Comparison of ENCODE assay signal across 22 mouse cellular contexts in the genomic region with DNA sequence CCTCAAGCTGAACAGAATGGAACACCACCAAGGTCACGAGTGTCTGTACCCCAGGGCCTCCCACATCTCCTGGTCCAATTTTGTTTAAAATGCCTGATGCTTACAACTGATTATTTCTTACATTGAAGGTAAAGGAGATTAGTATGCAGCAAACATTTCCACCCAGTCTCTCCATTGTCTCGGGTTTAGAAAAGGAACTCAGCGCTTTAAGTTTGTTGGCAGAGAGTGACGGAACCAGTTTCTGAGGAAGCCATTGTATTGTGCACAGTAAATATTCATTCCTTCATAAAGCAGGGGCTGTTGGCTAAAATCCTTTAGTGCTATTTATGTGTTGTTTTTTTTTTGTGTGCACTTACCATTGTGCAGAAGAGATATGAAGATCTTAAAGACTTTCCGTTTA. TPM values are rescaled to one million over a fixed set of nuclear protein-coding genes. Genes with fewer than 3 reads are reported as not detected.
DNase-seq lines count a peak whose midpoint lies in the region; ATAC-seq and TF ChIP-seq lines count a peak whose summit lies in the region.
"Had no signal": no experiment of that assay in that cellular context is flagged by ENCODE, and none has a peak within 500 bp of the region (broad histone marks: within the 10 kb centered on the region; RNA-seq: fewer than 3 reads in every experiment).

No protein-coding gene starts in this region.

- peaks cover 15% of the 10 kb centered on the region for H3K4me1 ChIP-seq in lung, embryonic 15.5 days
- peaks cover 13% of the 10 kb centered on the region for H3K4me1 ChIP-seq in forebrain, embryonic 15.5 days
- no peaks in the 10 kb centered on the region; the same call in 1 of the 2 replicates for H3K4me1 ChIP-seq in hindbrain, embryonic 12.5 days
- 0 out of 2 replicates have a peak, but pooled peaks cover 2% of the 10 kb centered on the region for H3K4me1 ChIP-seq in small intestine, adult 2 months (ENCODE audit: control insufficient read depth, insufficient read depth, insufficient read length, low read length)
- H3K4me1 ChIP-seq: embryonic facial prominence, embryonic 12.5 days had no signal

- no peak for TF ChIP-seq CTCF in small intestine, adult 2 months (IDR thresholded peaks at IDR 0.05; ENCODE audit: extremely low read depth, insufficient read length, insufficient replicate concordance, low read depth, low read length)

- ATAC-seq in lung, embryonic 15.5 days (ENCODE audit: borderline replicate concordance, extremely low read depth, low FRiP score, low TSS enrichment) = no peak
- ATAC-seq in forebrain, embryonic 15.5 days (replicated peaks) = no peak
- ATAC-seq in hindbrain, embryonic 12.5 days (ENCODE audit: low FRiP score) = no peak
- no peak for ATAC-seq in erythroid progenitor cell, adult 5-6 weeks (replicated peaks; ENCODE audit: low FRiP score, poor library complexity, severe bottlenecking)
- ATAC-seq: CD4-positive, CD25-positive, alpha-beta regulatory T cell, adult 4 months had no signal

- H3K36me3 ChIP-seq in lung, embryonic 15.5 days = peaks cover 49% of the 10 kb centered on the region
- peaks cover 18% of the 10 kb centered on the region for H3K36me3 ChIP-seq in forebrain, embryonic 15.5 days
- peaks cover 15% of the 10 kb centered on the region for H3K36me3 ChIP-seq in hindbrain, embryonic 12.5 days
- peaks cover 34% of the 10 kb centered on the region for H3K36me3 ChIP-seq in small intestine, adult 2 months (ENCODE audit: control insufficient read depth, insufficient read depth, low read length)

- no peak overlapping the region for H3K9ac ChIP-seq in lung, embryonic 15.5 days
- no peak overlapping the region for H3K9ac ChIP-seq in forebrain, embryonic 15.5 days (replicated peaks)
- H3K9ac ChIP-seq in hindbrain, embryonic 12.5 days = no peak overlapping the region
- H3K9ac ChIP-seq: embryonic facial prominence, embryonic 12.5 days; heart, embryonic 12.5 days; limb, embryonic 12.5 days; neural tube, embryonic 12.5 days had no signal

- TF ChIP-seq POLR2A in small intestine, adult 2 months (IDR thresholded peaks at IDR 0.05; ENCODE audit: low read depth, low read length) = no peak

- 64% methylated on average over 5 of the region's 5 CpGs for WGBS in lung, embryonic 15.5 days
- 14% methylated on average over 5 of the region's 5 CpGs for WGBS in forebrain, embryonic 15.5 days
- WGBS in hindbrain, embryonic 12.5 days = 65% methylated on average over 5 of the region's 5 CpGs
- 81% methylated on average over 5 of the region's 5 CpGs for WGBS in small intestine, adult 2 months

- H3K4me3 ChIP-seq in lung, embryonic 15.5 days = no peak overlapping the region
- no peak overlapping the region for H3K4me3 ChIP-seq in forebrain, embryonic 15.5 days
- no peak overlapping the region for H3K4me3 ChIP-seq in hindbrain, embryonic 12.5 days
- H3K4me3 ChIP-seq in small intestine, adult 2 months (ENCODE audit: low read depth, low read length) = no peak overlapping the region
- H3K4me3 ChIP-seq: embryonic facial prominence, embryonic 12.5 days; heart, embryonic 12.5 days; limb, embryonic 12.5 days; neural tube, embryonic 12.5 days had no signal

- H3K9me3 ChIP-seq in lung, embryonic 15.5 days = no peaks in the 10 kb centered on the region
- no peaks in the 10 kb centered on the region for H3K9me3 ChIP-seq in forebrain, embryonic 15.5 days
- no peaks in the 10 kb centered on the region for H3K9me3 ChIP-seq in hindbrain, embryonic 12.5 days (replicated peaks)
- H3K9me3 ChIP-seq: embryonic facial prominence, embryonic 12.5 days; heart, embryonic 12.5 days; limb, embryonic 12.5 days; neural tube, embryonic 12.5 days had no signal

- no peaks in the 10 kb centered on the region for H3K27me3 ChIP-seq in lung, embryonic 15.5 days
- H3K27me3 ChIP-seq in forebrain, embryonic 15.5 days = no peaks in the 10 kb centered on the region
- H3K27me3 ChIP-seq in hindbrain, embryonic 12.5 days = no peaks in the 10 kb centered on the region
- no peaks in the 10 kb centered on the region for H3K27me3 ChIP-seq in small intestine, adult 2 months (ENCODE audit: control insufficient read depth, insufficient read depth, low read length)
- H3K27me3 ChIP-seq: embryonic facial prominence, embryonic 12.5 days; heart, embryonic 12.5 days; limb, embryonic 12.5 days; neural tube, embryonic 12.5 days had no signal

- no peak for DNase-seq in lung, postnatal 14 days
- no peak for DNase-seq in urinary bladder, adult 18-20 months (ENCODE audit: low spot score in 2 of 2)
- DNase-seq: adrenal gland, postnatal 36 days; cerebellum, postnatal 36 days had no signal

- H3K27ac ChIP-seq in lung, embryonic 15.5 days = peak overlapping the region; percentile 56
- peak overlapping the region; percentile 66 for H3K27ac ChIP-seq in forebrain, embryonic 15.5 days (replicated peaks)
- H3K27ac ChIP-seq in hindbrain, embryonic 12.5 days = peak overlapping the region; percentile 55
- H3K27ac ChIP-seq in small intestine, adult 2 months (ENCODE audit: insufficient read depth, low read depth, low read length) = peak overlapping the region; percentile 46; the same call in 1 of the 2 replicates
- H3K27ac ChIP-seq: limb, embryonic 12.5 days; neural tube, embryonic 12.5 days had no signal

- no peak overlapping the region for H3K4me2 ChIP-seq in lung, embryonic 15.5 days
- H3K4me2 ChIP-seq in forebrain, embryonic 15.5 days (replicated peaks) = no peak overlapping the region
- H3K4me2 ChIP-seq in hindbrain, embryonic 12.5 days (replicated peaks) = no peak overlapping the region
- H3K4me2 ChIP-seq: embryonic facial prominence, embryonic 12.5 days; heart, embryonic 12.5 days; limb, embryonic 12.5 days; neural tube, embryonic 12.5 days had no signal

RNA-seq across cellular contexts. Expression of gene Gm17364, which starts 47.0 kb away (rescaled TPM):
- polyA plus RNA-seq in lung, embryonic 15.5 days (2015; fragmentation: Nextera tagmentation; extraction: Ambion mirVana) = not detected in 2 replicates
- not detected in 2 replicates for polyA plus RNA-seq in forebrain, embryonic 15.5 days (2015; fragmentation: Nextera tagmentation; extraction: Ambion mirVana)
- polyA plus RNA-seq in hindbrain, embryonic 12.5 days (2016; fragmentation: Nextera tagmentation; extraction: Ambion mirVana) = not detected in 2 replicates
- polyA plus RNA-seq in small intestine, adult 2 months (2012; rRNA removed) = not detected in 2 replicates
- not detected in 2 replicates for total RNA-seq in erythroid progenitor cell, adult 5-6 weeks (2015; ENCODE audit: low replicate concordance)
- not detected in 2 replicates for total RNA-seq in erythroid progenitor cell, adult 5-6 weeks (2017; ENCODE audit: low replicate concordance)
- total RNA-seq: adrenal gland, postnatal 36 days; gastrocnemius, postnatal 4 days; layer of hippocampus, adult 8-10 months; megakaryocyte-erythroid progenitor cell, adult 5-6 weeks had no signal
- polyA plus RNA-seq: CD4-positive, CD25-positive, alpha-beta regulatory T cell, adult 4 months; embryonic facial prominence, embryonic 12.5 days; frontal cortex, adult 2 months; heart, embryonic 12.5 days; intestine, embryonic 14.5 days; kidney, embryonic 16.5 days; limb, embryonic 12.5 days; liver, embryonic 16.5 days; neural tube, embryonic 12.5 days; thymus, postnatal 0 days had no signal
